Mouse (Mus musculus) kidney, adult 2 months (tissue): Measurements from ENCODE around the gene Sec24a. TPM values are rescaled to one million over a fixed set of nuclear protein-coding genes. Genes with fewer than 3 reads are reported as not detected.
A peak's percentile ranks its signal among the peaks of the same experiment; 100 is the strongest.
"Not testable (repeated sequence)": the region's sequence is repeated elsewhere in the genome, so short reads cannot be mapped to it uniquely, and the experiment has no call there.

Experiments used
- DNase-seq: peaks from one replicate; pipeline ENCODE4 v3.0.0; 2021
- H3K27ac ChIP-seq: fragments of 200-500 bp; 2 replicates; pipeline ENCODE4 v1.5.1; 2012; ENCODE audit warnings: low read depth, low read length, control low read depth, inconsistent platforms; ENCODE audit not compliant: insufficient read depth
- H3K27me3 ChIP-seq: fragments of 200-500 bp; replicated peaks from 2 replicates; pipeline ENCODE4 v1.6.1; 2012; ENCODE audit warnings: mild to moderate bottlenecking, moderate library complexity, low read length, inconsistent platforms; ENCODE audit not compliant: control insufficient read depth, insufficient read depth
- H3K36me3 ChIP-seq: fragments of 200-500 bp; 2 replicates; pipeline ENCODE4 v1.6.1; 2012; ENCODE audit warnings: mild to moderate bottlenecking, moderate library complexity, low read length, inconsistent platforms; ENCODE audit not compliant: control insufficient read depth, insufficient read depth
- H3K4me1 ChIP-seq: fragments of 200-500 bp; 2 replicates; pipeline ENCODE4 v1.6.1; 2011; ENCODE audit warnings: low read length; ENCODE audit not compliant: control insufficient read depth, insufficient read depth
- H3K4me3 ChIP-seq: fragments of 200-500 bp; 2 replicates; pipeline ENCODE4 v1.5.1; 2011; ENCODE audit warnings: mild to moderate bottlenecking, low read depth, low read length, control low read depth; ENCODE audit not compliant: insufficient read depth
- CTCF ChIP-seq: fragments of 200-500 bp; conservative IDR thresholded peaks from 2 replicates; pipeline ENCODE4 v1.5.1; 2011; ENCODE audit warnings: low read depth, mild to moderate bottlenecking, control low read depth, low read length, moderate library complexity, mixed read lengths; ENCODE audit not compliant: insufficient read depth, insufficient read length
- POLR2A ChIP-seq: fragments of 200-500 bp; IDR thresholded peaks from one replicate; pipeline ENCODE4 v1.6.1; 2011; ENCODE audit warnings: low read depth, low read length, control low read depth
- WGBS: fragments of 180-500 bp; shearing (Covaris S2); methylation state at CpG from one replicate; pipeline ENCODE4 v1.1.7; 2018; 5-methylcytosine and 5-hydroxymethylcytosine counted together
- polyA plus RNA-seq: library from polyadenylated mRNA; depleted of rRNA; stranded (reverse); fragments of >200 nt; gene quantifications from 2 replicates; pipeline ENCODE4 v1.2.3, GENCODE M21; 2012

The Sec24a gene
- polyA plus RNA-seq, 1 experiment, result 14.8 TPM

DNA sequence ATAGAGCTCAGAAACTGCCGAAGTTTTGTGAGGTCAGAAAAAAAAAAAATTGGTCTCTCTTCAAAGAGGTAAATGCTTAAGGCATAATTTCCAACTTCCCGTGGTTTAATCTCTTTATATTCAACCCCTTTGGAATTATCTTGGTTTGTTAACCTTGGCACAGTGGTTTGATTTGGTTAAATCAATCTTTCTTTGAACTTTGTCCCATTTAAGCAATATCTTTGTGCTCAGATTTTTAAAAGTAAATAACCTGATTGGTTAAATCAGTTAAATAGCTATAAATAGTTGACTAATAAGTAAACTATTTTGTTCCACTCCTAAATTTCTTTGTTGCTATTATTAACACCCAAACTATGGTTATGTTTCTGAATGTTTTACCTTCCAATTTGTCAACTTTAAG lies 4.2 kb downstream of the Sec24a start:
- no peak overlapping the region for H3K4me3 ChIP-seq
- DNase-seq, result no peak
- peaks cover 12% of the 10 kb centered on the region for H3K4me1 ChIP-seq
- H3K27me3 ChIP-seq, result no peaks in the 10 kb centered on the region
- TF ChIP-seq CTCF (no peak), POLR2A (no peak)
- no peaks in the 10 kb centered on the region for H3K36me3 ChIP-seq
- 64% methylated on average over 2 of the region's 2 CpGs for WGBS
- no peak overlapping the region for H3K27ac ChIP-seq

GRCm38 (mm10) chr11:51758207-51758606 lies 5.2 kb downstream of the Sec24a start:
- H3K4me3 ChIP-seq, H3K27me3 ChIP-seq, H3K27ac ChIP-seq, DNase-seq, H3K36me3 ChIP-seq: not testable (repeated sequence)
- H3K4me1 ChIP-seq, result peaks cover 12% of the 10 kb centered on the region; the same call in 1 of the 2 replicates
- WGBS, result 87% methylated on average over 5 of the region's 5 CpGs

GRCm38 (mm10) chr11:51757625-51758024 lies 5.8 kb downstream of the Sec24a start:
- 83% methylated on average over 5 of the region's 5 CpGs for WGBS
- no peak overlapping the region for H3K27ac ChIP-seq
- TF ChIP-seq CTCF, result no peak
- TF ChIP-seq POLR2A, result no peak

GRCm38 (mm10) chr11:51757023-51757422 lies 6.4 kb downstream of the Sec24a start:
- TF ChIP-seq CTCF (no peak), POLR2A (no peak)
- peaks cover 9% of the 10 kb centered on the region; the same call in 1 of the 2 replicates for H3K4me1 ChIP-seq
- H3K36me3 ChIP-seq, result no peaks in the 10 kb centered on the region
- peak overlapping the region; percentile 85 for H3K4me3 ChIP-seq
- no peak for DNase-seq
- no peaks in the 10 kb centered on the region for H3K27me3 ChIP-seq
- peak overlapping the region; percentile 87 for H3K27ac ChIP-seq
- WGBS, result 77% methylated on average over 11 of the region's 11 CpGs

More at GRCm38 (mm10) chr11:51757625-51758024, 5.8 kb downstream of the Sec24a start:
- Histone ChIP-seq H3K36me3 (no peaks in the 10 kb centered on the region), H3K27me3 (no peaks in the 10 kb centered on the region), H3K4me1 (peaks cover 9% of the 10 kb centered on the region; the same call in 1 of the 2 replicates), H3K4me3 (no peak overlapping the region)
- no peak for DNase-seq

DNA sequence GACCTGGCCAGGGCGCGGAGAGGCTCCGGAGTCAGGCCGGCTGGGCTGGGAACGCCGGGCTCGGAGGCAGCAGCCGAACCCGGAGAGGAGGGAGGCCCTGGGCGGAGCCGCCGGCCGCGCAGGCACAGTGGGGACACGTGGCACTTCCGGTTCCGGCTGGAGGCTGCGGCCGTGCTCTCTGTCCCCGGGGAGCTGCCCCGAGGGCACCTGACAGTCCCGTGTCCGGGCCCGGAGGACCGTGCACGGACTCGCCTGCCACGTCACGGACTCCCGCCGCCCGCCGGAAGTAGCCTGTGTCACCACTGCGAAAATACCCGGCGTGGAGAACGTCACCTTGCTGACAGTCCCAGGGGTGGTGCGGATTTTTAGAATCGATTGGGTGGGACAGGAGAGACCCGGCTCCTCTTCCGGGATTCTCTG lies 7.1 kb downstream of the Sec24a start:
- H3K27me3 ChIP-seq, result no peaks in the 10 kb centered on the region
- DNase-seq, result peak; percentile 97
- H3K27ac ChIP-seq, result peak overlapping the region; percentile 87
- H3K4me3 ChIP-seq, result peak overlapping the region; percentile 85
- peaks cover 9% of the 10 kb centered on the region; the same call in 1 of the 2 replicates for H3K4me1 ChIP-seq
- no peaks in the 10 kb centered on the region for H3K36me3 ChIP-seq
- WGBS, result under 1% methylated on average over 41 of the region's 41 CpGs
- TF ChIP-seq POLR2A, result peak; percentile 71
- no peak for TF ChIP-seq CTCF

- Histone ChIP-seq H3K36me3 (no peaks in the 10 kb centered on the region), H3K4me3 (peak overlapping the region; percentile 85), H3K4me1 (peaks cover 9% of the 10 kb centered on the region; the same call in 1 of the 2 replicates), H3K27ac (peak overlapping the region; percentile 70), H3K27me3 (no peaks in the 10 kb centered on the region)
- no peak for TF ChIP-seq CTCF
- TF ChIP-seq POLR2A, result no peak
- DNase-seq, result peak; percentile 58
- WGBS, result under 1% methylated on average over 46 of the region's 46 CpGs
These were observed 7.7 kb downstream of the Sec24a start for GRCm38 (mm10) chr11:51755621-51756311.

GRCm38 (mm10) chr11:51751623-51752225 lies 11.7 kb downstream of the Sec24a start:
- not testable (repeated sequence) for H3K4me1 ChIP-seq, H3K36me3 ChIP-seq, H3K27me3 ChIP-seq, H3K27ac ChIP-seq, DNase-seq, H3K4me3 ChIP-seq
- 81% methylated on average over 6 of the region's 6 CpGs for WGBS
